Mouse (Mus musculus): ENCODE measurements at regions not wholly inside any gene's neighbourhood (a gene's known extent, or its start where the extent isn't known, plus 50 kb on each side); places are given as distances from the start of the nearest gene placed in this dataset.

- ATAC-seq (replicated peaks; ENCODE audit: low FRiP score, low read depth) (no peak), DNase-seq (ENCODE audit: low spot score) (no peak)
- TF ChIP-seq CTCF (IDR thresholded peaks at IDR 0.05; ENCODE audit: low read depth), result no peak
- Histone ChIP-seq H3K4me2 (ENCODE audit: low read length) (no peak overlapping the region), H3K4me3 (replicated peaks; ENCODE audit: low read depth, low read length) (no peak overlapping the region), H3K9ac (ENCODE audit: low read depth, low read length) (no peak overlapping the region), H3K36me3 (ENCODE audit: insufficient read depth, low read length) (no peaks in the 10 kb centered on the region), H3K27ac (no peak overlapping the region), H3K9me3 (replicated peaks; ENCODE audit: low read length) (no peaks in the 10 kb centered on the region), H3K27me3 (ENCODE audit: insufficient read depth, low read length) (no peaks in the 10 kb centered on the region), H3K4me1 (replicated peaks; ENCODE audit: insufficient read depth, low read length) (no peaks in the 10 kb centered on the region)
- WGBS, result 67% methylated on average over 7 of the region's 7 CpGs
These were observed 179.7 kb upstream of the Map1b start for GRCm38 (mm10) chr13:99695874-99696558.

GRCm38 (mm10) chr13:99679934-99680333, 163.6 kb upstream of the Map1b start:
- ATAC-seq (replicated peaks; ENCODE audit: low FRiP score, low read depth), result no peak

GRCm38 (mm10) chr13:99679430-99679829, 163.1 kb upstream of the Map1b start:
- no peak overlapping the region for H3K27ac ChIP-seq
- WGBS, result 37% methylated on average over 2 of the region's 2 CpGs
- H3K4me1 ChIP-seq (replicated peaks; ENCODE audit: insufficient read depth, low read length), result no peaks in the 10 kb centered on the region
- H3K36me3 ChIP-seq (ENCODE audit: insufficient read depth, low read length), result no peaks in the 10 kb centered on the region
- no peaks in the 10 kb centered on the region for H3K27me3 ChIP-seq (ENCODE audit: insufficient read depth, low read length)
- H3K9me3 ChIP-seq (replicated peaks; ENCODE audit: low read length), result no peaks in the 10 kb centered on the region
- DNase-seq (ENCODE audit: low spot score) (no peak), ATAC-seq (replicated peaks; ENCODE audit: low FRiP score, low read depth) (no peak)
- H3K9ac ChIP-seq (ENCODE audit: low read depth, low read length), result no peak overlapping the region
- H3K4me2 ChIP-seq (ENCODE audit: low read length), result no peak overlapping the region
- no peak for TF ChIP-seq CTCF (IDR thresholded peaks at IDR 0.05; ENCODE audit: low read depth)
- no peak overlapping the region for H3K4me3 ChIP-seq (replicated peaks; ENCODE audit: low read depth, low read length)

More at GRCm38 (mm10) chr13:99679934-99680333, 163.6 kb upstream of the Map1b start:
- no peaks in the 10 kb centered on the region for H3K27me3 ChIP-seq (ENCODE audit: insufficient read depth, low read length)
- no peak for TF ChIP-seq CTCF (IDR thresholded peaks at IDR 0.05; ENCODE audit: low read depth)
- no peak overlapping the region for H3K4me2 ChIP-seq (ENCODE audit: low read length)
- WGBS, result 72% methylated on average over 3 of the region's 3 CpGs
- H3K36me3 ChIP-seq (ENCODE audit: insufficient read depth, low read length), result no peaks in the 10 kb centered on the region
- no peak for DNase-seq (ENCODE audit: low spot score)
- no peaks in the 10 kb centered on the region for H3K9me3 ChIP-seq (replicated peaks; ENCODE audit: low read length)
- H3K27ac ChIP-seq, result no peak overlapping the region
- no peak overlapping the region for H3K4me3 ChIP-seq (replicated peaks; ENCODE audit: low read depth, low read length)
- no peak overlapping the region for H3K9ac ChIP-seq (ENCODE audit: low read depth, low read length)
- H3K4me1 ChIP-seq (replicated peaks; ENCODE audit: insufficient read depth, low read length), result no peaks in the 10 kb centered on the region

- no peak for TF ChIP-seq CTCF (IDR thresholded peaks at IDR 0.05; ENCODE audit: low read depth)
- 9% methylated on average over 1 of the region's 1 CpGs for WGBS
- H3K36me3 ChIP-seq (ENCODE audit: insufficient read depth, low read length), result no peaks in the 10 kb centered on the region
- no peaks in the 10 kb centered on the region for H3K27me3 ChIP-seq (ENCODE audit: insufficient read depth, low read length)
- no peak overlapping the region for H3K9ac ChIP-seq (ENCODE audit: low read depth, low read length)
- no peaks in the 10 kb centered on the region for H3K4me1 ChIP-seq (replicated peaks; ENCODE audit: insufficient read depth, low read length)
- H3K4me3 ChIP-seq (replicated peaks; ENCODE audit: low read depth, low read length), result no peak overlapping the region
- DNase-seq (ENCODE audit: low spot score), result no peak
- H3K27ac ChIP-seq, result no peak overlapping the region
- no peak for ATAC-seq (replicated peaks; ENCODE audit: low FRiP score, low read depth)
- H3K9me3 ChIP-seq (replicated peaks; ENCODE audit: low read length), result no peaks in the 10 kb centered on the region
- no peak overlapping the region for H3K4me2 ChIP-seq (ENCODE audit: low read length)
These were observed 160.1 kb upstream of the Map1b start for GRCm38 (mm10) chr13:99676393-99676792.

GRCm38 (mm10) chr13:99675951-99676350, 159.6 kb upstream of the Map1b start:
- Histone ChIP-seq H3K36me3 (ENCODE audit: insufficient read depth, low read length) (no peaks in the 10 kb centered on the region), H3K9me3 (replicated peaks; ENCODE audit: low read length) (no peaks in the 10 kb centered on the region), H3K27ac (no peak overlapping the region), H3K9ac (ENCODE audit: low read depth, low read length) (no peak overlapping the region), H3K4me2 (ENCODE audit: low read length) (no peak overlapping the region), H3K27me3 (ENCODE audit: insufficient read depth, low read length) (no peaks in the 10 kb centered on the region), H3K4me1 (replicated peaks; ENCODE audit: insufficient read depth, low read length) (no peaks in the 10 kb centered on the region), H3K4me3 (replicated peaks; ENCODE audit: low read depth, low read length) (no peak overlapping the region)
- DNase-seq (ENCODE audit: low spot score), result no peak
- 59% methylated on average over 5 of the region's 5 CpGs for WGBS
- TF ChIP-seq CTCF (IDR thresholded peaks at IDR 0.05; ENCODE audit: low read depth), result no peak
- ATAC-seq (replicated peaks; ENCODE audit: low FRiP score, low read depth), result no peak

GRCm38 (mm10) chr13:99672714-99673113, 156.4 kb upstream of the Map1b start:
- no peak for DNase-seq (ENCODE audit: low spot score)
- H3K9me3 ChIP-seq (replicated peaks; ENCODE audit: low read length), result no peaks in the 10 kb centered on the region
- WGBS, result 63% methylated on average over 1 of the region's 1 CpGs
- no peak overlapping the region for H3K4me2 ChIP-seq (ENCODE audit: low read length)
- H3K4me1 ChIP-seq (replicated peaks; ENCODE audit: insufficient read depth, low read length), result no peaks in the 10 kb centered on the region
- no peak overlapping the region for H3K9ac ChIP-seq (ENCODE audit: low read depth, low read length)
- H3K36me3 ChIP-seq (ENCODE audit: insufficient read depth, low read length), result no peaks in the 10 kb centered on the region
- no peaks in the 10 kb centered on the region for H3K27me3 ChIP-seq (ENCODE audit: insufficient read depth, low read length)
- no peak for ATAC-seq (replicated peaks; ENCODE audit: low FRiP score, low read depth)
- no peak overlapping the region for H3K27ac ChIP-seq
- TF ChIP-seq CTCF (IDR thresholded peaks at IDR 0.05; ENCODE audit: low read depth), result no peak
- H3K4me3 ChIP-seq (replicated peaks; ENCODE audit: low read depth, low read length), result no peak overlapping the region

GRCm38 (mm10) chr13:99671747-99672146, 155.4 kb upstream of the Map1b start:
- TF ChIP-seq CTCF (IDR thresholded peaks at IDR 0.05; ENCODE audit: low read depth), result no peak
- WGBS, result 74% methylated on average over 10 of the region's 10 CpGs
- Histone ChIP-seq H3K4me3 (replicated peaks; ENCODE audit: low read depth, low read length) (no peak overlapping the region), H3K9me3 (replicated peaks; ENCODE audit: low read length) (no peaks in the 10 kb centered on the region), H3K9ac (ENCODE audit: low read depth, low read length) (no peak overlapping the region), H3K27ac (no peak overlapping the region), H3K4me1 (replicated peaks; ENCODE audit: insufficient read depth, low read length) (no peaks in the 10 kb centered on the region), H3K36me3 (ENCODE audit: insufficient read depth, low read length) (no peaks in the 10 kb centered on the region), H3K4me2 (ENCODE audit: low read length) (no peak overlapping the region), H3K27me3 (ENCODE audit: insufficient read depth, low read length) (no peaks in the 10 kb centered on the region)
- ATAC-seq (replicated peaks; ENCODE audit: low FRiP score, low read depth), result no peak
- DNase-seq (ENCODE audit: low spot score), result no peak

Data from kidney, postnatal 0 days (tissue).